Mouse (Mus musculus) testis, adult 2 months (tissue): Measurements from ENCODE around the gene Gatad2a.

Experiments used
- CTCF ChIP-seq: fragments of 200-500 bp; IDR thresholded peaks from 2 replicates; pipeline ENCODE4 v1.5.1; 2012; ENCODE audit warnings: low read depth, mild to moderate bottlenecking, inconsistent platforms, low read length, moderate library complexity; ENCODE audit not compliant: control insufficient read depth, insufficient read depth, insufficient replicate concordance
- POLR2A ChIP-seq: fragments of 200-500 bp; IDR thresholded peaks from 2 replicates; pipeline ENCODE4 v1.6.1; 2012; ENCODE audit warnings: low read depth, mild to moderate bottlenecking, inconsistent platforms, low read length, moderate library complexity; ENCODE audit not compliant: control insufficient read depth

- TF ChIP-seq POLR2A (no peak), CTCF (no peak)
Measured at GRCm38 (mm10) chr8:69957879-69958278, 38.3 kb downstream of the Gatad2a start.
